Mouse (Mus musculus) 3T3-L1 (cell line): ENCODE measurements around the gene Cast.

Experiments
- DNase-seq: peaks from one replicate; pipeline ENCODE4 v3.0.0-alpha.2; 2015; ENCODE audit warnings: low read depth, low spot score

The Cast gene

GRCm38 (mm10) chr13:74695497-74696193, 113.0 kb downstream of the Cast start:
- no peak for DNase-seq
